Mouse (Mus musculus): ENCODE measurements around the gene Map2k3.

Gene Map2k3

DNA sequence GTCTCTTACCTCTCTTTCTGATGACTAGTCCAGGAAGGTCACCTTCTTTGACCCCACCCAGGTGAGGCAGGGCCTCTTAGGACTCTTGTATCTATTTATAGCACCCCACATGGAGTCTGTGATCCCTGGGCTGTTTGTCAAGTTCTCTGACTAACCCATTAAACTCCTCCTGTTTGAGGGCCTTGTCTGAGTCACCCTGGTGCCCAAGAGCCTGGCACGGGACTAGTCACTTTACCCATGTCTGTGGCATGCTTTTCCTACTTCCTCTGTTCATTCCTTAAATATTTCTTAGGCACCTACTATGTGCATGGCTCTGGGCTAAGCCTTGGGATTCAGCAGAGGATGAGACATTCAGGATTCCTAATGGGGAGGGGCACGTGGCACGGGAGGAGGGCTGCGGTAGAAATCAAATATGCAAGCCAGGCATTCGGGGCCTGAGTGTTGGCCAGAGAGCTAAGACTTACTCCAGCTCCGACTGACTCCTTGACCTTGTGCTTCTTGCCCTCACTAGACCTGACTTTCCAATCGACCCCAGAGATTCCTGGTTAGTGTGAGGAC is 1.0 kb upstream of the Map2k3 start:
- no peak for DNase-seq

DNA sequence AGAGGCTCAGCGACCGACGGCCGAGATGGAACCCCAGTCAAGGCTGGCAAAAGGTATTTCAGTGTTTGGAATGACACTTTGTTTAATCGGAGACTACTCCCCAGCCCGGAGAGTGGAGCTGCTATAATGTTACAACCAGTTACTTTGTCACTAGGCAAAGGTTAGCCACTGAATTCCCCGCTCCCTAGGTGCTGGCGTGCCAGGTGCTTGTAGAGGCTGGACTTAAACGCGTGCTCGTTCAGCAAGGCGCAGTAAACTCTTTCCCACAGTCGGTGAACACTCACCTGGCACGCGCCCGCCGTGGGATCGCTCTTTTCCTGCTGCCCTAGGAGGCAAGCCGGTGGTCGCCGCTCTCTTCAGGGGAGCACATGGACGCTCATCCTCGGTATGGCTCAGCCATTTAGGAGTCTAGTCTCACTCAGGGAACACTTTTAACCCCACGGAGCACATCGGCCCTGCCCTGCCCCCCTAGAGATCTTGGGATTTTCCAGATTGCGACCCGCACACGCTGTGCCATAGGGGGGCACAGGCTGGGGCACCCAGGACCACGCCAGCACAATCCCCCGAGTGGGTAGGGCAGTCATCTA is 458 bp upstream of the Map2k3 start:
- DNase-seq, result no peak

DNA sequence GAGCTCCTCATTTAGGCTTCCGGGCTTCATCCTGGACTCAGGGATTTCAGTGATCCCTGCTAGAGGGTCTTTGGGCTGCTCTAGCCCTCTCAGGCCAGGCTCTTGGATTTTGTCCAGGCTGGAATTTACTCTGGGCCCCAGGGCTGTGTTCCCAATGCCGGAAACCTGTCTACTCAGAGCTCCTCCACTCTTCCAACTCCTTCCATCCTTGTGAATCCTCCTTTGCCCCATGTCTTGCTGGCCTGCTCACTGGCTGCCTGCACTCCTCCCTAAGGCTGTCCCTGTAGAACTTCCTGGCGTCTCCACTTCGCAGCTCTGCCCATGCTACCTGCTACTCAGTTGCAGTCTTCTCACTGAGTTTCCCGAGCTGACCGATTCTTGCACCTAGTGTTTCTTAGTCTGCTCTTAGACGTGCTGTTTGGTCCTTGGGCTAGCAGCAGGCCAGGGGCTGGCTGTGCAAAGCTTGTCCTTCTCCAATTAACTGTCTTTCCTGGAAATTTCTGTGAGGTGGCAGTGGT is 729 bp downstream of the Map2k3 start:
- no peak for DNase-seq

DNA sequence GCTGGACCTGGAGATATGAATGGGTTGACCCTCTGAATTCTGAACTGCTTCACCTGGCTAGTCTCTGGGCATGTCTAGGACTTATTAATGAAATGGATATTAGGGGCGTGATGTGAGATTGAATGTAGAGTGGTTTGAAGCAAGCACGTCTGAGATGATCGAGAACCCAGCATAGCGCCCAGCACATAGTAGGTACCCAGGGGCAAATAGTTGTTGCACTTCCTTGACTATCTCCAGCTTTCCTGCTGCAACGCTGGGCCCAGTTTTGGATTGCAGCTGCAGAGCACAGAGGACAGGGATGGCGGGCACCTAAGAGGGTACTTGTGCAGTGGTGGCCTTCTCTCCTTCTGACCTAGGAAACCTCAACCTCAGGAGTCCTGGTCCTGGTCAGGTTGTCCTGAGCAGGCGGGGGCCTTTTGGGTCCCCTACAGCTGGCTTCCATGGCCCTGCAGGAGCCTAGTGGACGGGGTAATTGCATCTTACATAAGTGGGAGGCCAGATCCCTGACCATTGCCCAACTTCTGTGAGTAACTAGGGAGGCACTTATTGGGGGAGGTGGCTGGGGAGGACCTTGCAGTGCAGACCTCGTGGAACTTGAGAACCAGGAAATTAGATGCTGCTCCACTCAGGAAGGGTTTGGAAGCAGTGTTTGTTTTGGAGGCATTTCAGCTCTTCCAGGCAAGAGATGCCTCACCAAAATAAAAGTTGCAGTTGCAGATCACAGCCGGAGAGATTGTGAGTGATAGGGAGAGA is 1.5 kb downstream of the Map2k3 start:
- DNase-seq, result no peak

DNA sequence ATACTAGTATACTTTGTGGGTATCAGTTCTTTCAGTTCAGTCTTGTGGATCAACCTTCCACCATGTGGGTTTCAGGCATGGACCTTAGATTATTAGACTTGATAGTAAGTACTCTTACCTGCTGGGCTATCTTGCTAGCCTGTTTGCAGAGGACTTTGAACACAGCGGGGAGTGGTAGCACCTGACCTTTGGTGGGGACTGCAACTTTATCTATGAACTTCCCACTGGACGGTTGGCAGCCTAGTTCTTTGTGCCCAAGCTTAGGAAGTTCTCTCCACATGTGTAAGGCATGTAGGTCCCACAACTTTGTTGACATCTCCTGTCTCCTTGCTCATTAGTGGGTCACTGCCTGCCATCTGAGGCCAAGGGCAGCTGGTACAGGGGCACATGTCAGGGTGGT is 3.0 kb downstream of the Map2k3 start:
- DNase-seq, result no peak

DNA sequence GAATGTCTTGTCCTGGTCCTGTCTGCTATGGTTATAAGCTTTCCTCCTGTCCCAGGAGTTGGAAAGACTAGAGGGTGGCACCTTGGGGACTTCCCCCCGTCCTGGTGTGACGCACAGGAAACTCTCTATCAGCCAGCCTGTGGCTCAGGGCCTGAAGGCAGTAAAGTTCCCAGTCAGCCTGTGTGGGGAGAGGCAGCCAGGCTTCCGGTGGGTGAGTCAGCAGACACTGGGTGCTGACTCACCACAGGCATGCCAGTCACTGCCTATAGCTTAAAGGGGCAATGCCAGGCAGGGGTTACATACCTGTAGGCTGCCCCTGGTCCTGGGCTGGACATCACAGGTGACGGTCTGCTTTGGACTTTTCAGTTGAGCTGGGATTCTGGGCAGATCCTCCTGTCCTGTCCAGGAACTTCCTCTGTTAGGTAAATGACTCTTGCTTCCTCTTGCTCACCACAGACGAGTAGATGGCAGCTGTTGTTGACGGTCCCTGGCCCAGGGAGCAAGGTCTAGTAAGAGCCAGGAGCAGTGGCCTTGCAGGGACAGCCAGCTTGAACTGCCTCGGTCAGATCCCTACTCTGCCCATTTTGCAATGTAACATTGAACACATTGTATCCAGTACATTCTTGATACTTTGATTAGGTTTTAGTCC is 3.6 kb downstream of the Map2k3 start:
- peak; percentile 73 for DNase-seq

DNA sequence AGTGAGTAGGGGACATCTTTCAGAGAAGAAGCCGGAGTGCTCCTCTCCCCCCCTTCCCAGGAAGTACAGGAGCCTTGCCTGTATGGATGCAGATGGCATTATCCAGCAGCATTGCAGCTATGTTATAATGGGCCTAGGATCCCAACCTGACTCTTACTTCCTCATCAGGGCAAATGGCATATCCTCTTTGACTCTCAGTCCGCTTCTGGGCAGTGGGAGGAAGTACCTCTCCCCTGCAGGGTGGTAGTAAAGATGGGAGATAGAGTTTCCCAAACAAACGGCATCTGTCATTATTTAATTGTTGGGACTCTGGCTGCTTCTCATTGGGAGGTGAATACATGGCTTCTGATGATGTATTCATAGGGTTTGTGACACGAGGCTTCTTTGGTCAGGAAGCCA is 4.1 kb downstream of the Map2k3 start:
- no peak for DNase-seq

DNA sequence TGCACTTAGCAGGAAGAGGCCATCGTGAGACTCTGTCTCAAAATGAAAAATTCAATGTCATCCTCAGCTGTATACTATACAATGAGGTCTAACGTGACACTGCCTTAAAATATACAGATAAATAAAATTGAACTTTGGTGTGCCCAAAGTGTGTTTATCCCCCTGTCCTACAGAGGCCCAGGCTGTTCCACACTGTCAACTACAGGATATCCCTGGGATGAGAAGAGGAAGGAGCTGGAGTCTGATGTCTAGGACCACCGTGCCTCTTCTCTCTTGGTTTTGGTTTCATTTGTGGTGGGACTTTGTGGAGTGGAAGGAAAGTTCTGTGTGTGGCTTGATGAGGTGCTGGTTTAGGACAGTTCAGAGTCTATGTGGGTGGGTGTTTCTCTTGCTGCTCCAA is 5.8 kb downstream of the Map2k3 start:
- no peak for DNase-seq

DNA sequence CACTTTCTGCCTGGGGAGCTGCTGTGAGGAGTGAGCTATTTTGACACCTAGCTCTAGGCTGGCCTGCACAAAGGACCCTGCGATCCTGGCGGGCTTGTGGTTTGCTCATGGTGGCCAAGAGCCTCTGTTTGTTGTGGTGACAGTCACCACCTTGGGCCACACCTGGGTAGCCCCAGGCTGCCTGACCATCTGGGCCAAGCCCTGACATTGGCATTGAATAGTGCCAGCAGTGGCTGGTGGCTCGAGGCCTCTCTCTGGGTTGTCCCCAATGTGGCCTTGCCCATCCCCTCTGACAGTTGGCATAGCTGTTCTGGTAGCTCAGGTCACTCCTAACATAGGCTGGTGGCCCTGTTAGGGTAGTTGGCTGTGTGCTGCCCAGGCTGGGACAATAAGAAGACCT is 7.7 kb downstream of the Map2k3 start:
- no peak for DNase-seq

DNA sequence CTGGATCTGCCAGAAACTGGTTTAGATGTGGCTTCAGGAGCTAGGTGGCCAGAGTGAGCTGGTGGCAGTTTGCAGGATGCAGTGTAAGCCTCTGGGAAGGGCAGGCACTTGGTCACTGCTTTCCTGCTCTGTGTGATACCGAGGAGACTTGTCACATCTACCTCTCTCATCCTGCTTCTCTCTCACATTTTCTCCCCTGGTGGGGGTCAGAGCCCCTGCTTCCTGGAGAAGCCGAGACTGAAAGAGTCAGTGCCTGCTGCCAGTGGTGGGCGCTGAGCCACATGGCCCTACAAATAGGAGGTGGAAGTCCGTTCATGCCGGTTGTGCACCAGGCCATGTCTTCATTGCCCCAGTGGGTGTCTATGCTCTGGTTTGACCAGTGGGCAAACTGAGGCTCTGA is 8.7 kb downstream of the Map2k3 start:
- no peak for DNase-seq

DNA sequence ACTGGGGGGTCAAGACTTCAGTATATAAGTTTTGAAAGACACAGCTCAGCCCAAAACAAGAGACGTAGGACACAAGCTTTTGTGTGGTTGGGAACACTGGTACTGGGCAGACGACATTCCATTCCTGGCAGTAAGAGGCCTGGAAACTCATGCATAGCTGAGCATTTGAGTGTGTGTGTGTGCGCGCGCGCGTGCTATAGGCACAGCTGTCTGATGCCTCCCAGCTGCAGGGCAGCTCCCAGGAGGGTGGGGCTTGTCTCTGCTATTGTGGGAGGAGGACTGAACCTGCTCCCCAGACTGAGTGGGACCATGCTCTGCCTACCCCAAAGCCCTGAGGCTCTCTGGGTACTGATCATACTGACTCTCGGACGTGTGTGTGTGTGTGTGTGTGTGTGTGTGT is 9.5 kb downstream of the Map2k3 start:
- no peak for DNase-seq

DNA sequence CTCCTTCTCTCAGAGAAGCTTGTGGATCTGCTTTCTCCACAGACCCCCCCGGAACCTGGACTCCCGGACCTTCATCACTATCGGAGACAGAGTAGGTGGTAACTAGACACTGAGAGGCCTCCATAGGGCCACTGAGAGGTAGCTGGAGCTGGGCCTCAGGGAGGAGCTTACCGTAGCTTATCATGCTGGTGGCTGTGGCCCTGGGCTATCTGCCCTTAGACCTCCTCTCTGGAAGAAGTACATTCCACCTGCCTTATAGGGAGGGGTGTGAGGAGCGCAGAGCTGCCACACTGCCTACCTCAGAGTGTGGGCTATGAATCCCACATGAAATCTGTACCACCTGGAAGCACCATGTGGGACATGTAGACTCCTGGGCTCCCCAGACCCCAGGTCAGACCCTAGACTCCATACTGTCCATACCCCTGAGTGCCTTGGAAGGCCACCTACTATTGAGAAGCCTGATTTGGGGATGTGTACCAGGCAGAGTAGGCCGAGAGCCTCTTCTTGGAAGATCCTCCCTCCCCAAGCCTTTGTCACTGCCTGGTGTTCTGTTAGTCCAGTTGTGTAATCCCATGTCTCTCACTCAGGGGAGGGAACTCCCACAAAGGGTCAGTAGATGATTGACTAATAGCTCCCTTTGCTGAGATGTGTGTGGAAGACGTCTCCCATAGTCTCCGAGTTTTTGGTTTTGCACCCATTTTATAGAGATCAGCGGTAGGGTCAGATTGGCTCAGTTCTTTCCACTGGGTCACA is 10.6 kb downstream of the Map2k3 start:
- DNase-seq, result no peak

DNA sequence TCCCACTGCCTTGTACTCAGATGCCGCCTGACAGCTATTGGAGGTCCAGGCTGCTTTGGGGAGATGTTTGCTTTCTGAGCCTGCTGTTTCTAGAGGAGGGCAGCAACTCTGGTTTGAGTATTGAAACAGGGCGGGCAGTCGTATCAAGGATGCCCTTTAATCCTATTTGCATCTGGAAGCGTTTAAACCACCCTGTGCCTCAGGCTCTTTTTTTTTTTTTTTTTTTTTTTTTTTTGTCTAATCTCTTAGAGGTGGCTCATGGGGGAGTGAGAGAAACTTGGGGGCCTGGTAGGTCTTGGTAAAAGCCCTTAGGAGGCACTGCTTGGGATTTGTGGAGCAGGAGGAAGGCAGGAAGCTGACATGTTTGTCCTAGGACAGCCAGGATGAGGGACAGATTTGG is 13.2 kb downstream of the Map2k3 start:
- no peak for DNase-seq

DNA sequence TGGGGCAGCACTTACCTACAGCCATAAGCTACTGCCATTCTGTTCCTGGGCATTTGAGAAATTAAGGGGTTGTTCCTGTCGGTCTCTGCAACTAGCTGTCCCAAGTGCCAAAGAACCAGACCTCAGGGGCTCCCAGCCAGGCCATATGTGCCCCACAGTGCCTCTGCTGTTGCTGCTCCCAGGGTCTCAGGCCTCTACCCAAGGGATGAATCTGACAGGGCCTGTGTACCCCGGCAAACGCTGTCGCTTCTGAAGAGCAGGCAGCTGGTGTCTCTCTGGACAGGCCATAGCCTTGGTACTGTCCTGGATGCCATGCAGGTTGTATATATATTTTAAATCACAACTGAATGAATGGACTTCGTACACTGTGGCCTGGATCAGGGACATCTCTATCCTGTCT is 20.1 kb downstream of the Map2k3 start:
- no peak for DNase-seq

DNA sequence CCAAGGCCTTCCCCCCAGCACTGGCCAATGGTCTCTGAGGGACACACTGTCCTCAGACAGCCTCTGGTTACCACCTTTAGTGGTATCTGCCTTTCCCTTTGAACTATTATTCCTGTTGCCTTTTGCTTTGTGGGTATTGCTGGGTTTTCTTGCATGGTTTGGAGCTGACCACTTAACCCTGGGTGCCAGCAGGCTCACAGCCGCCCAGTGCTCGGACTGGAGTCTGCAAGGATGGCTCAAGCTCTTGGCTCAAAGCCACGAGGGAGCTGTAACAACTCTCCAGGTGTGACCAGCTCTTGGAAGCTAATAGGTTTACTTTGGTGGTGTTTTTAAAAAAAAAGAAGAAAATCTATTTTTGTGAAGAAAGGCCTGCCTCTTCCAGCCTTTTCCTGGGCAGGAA is 20.5 kb downstream of the Map2k3 start:
- DNase-seq, result no peak

DNA sequence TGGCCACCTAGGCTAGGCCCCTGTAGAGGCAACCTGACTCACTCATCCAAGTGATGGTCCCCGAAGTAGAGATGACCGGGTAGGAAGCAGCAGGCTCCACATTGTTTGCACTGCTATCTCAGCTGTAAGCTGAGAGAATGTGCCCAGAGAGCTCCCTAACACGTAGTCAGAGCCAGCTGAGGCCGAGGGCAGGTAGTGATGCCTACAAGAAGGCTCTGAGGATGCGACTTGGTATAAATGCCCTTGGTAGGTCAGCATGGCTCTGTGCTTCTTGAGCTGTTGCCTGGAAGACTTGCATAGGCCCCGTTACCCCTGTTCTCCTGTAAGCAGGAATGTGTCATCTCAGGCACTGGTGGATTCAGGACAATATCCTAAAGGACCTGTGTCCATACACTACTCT is 21.2 kb downstream of the Map2k3 start:
- no peak for DNase-seq

DNA sequence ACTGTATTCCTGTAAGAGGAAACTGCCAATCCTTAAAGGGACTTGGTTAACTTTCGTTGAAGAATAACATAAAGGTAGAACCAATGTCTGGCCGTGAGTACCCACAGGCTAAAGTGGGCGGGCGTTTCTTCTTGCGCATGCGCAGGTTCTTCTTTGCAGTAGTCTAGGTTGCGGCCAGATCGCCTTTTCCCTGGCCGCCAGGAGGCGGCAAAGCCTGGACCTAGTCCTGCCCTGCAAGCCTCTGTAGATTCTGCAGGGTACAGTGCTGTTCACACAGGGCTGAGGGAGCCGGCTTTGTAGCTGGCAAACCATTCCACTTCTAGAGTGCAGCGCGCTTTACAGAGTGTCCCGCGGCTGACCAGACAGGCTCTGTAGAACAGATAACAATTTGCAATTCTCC is 22.0 kb downstream of the Map2k3 start:
- peak; percentile 90 for DNase-seq

DNA sequence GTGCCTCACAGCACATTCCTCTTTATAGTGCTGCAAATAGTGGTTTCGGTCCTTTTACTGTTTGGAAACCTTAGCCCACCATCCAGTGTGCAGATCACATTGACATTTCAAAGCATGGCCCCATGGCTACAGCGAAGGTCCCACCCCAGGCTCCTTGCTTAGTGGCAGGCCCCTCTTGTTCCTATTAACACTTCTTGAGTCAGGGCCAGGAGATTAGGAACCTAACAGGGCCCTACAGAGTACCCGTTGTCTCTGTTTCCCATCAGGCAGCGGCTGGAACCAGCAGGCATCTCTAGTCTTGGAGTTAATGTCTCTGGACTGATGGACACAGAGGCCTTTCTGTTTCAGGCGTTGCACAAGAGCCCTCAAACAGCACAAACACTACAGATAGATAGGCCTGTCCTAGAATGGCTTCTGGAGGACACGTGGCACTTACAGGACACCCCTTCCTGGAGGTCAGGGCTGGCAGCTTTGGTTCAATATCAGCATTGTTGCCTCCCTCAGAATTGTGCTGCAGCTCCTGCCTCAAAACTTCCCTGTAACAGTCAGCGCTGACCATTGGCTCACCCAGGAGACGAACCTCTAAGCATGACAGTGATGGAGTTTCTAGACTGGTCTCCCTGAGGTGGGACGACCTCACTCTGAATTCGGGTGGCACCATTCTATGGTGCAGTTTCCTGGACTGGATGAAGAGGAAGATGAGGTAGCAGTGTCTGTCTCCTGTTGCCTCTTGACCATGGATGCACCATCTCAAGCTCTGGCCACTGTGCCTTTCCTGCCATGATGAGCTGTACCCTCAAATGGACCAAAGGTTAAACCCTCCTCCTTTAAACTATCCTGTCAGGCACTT is 22.6 kb downstream of the Map2k3 start:
- DNase-seq, result peak; percentile 30

DNA sequence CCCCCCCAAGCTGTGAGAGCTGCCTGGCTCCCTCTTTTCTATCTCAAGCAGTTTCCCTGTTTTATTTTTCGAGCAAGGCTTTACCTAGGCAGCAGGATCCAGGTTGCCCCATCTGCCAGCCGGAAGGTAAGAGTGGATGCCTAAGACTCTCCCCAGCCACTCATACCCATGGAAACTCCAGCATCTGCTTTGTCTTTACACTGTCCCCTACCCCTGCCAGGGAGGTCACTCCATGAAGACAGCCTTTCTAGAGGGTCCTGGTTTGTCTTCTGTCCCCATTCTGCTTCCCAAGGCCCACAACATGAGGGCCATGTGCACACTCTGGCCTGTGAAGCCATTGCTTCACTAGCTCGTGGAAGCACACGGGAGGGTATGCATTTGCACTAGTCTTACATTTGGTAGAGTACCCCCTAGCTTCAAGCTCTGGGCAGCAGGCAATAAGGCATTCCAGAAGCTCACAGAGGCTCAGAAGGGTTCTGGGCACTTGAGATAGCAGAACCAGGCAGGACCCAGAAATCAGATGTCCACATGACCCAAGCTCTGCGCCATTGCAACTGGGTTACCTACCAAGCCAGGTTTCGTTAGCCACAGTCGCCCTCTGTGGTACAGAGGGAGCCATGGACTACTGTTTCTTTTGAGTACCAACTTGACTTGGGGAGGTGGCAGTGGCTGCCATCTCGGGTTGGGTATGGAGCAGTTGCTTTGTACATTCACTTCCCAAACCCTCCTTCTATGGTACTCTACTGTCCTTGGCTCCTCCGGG is 24.0 kb downstream of the Map2k3 start:
- no peak for DNase-seq

DNA sequence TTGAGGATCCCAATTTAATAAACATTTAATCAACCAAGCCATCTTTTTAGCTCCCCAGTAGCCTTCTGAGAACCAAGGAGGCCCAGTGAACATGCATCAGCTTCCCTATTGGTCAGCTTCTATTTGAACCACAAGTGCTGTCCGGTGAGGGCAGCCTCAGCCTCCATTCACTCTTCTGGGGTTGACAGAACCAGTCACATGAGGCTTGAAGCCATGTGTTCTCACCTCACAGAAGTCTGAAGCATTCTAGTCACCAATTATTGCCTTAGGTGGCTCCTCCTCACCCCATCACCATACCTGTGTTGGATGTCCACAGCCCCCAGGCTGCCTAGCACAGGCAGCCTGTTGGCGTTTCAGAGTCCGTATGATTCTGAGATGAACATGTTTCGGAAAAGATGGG is 27.1 kb downstream of the Map2k3 start:
- no peak for DNase-seq

DNA sequence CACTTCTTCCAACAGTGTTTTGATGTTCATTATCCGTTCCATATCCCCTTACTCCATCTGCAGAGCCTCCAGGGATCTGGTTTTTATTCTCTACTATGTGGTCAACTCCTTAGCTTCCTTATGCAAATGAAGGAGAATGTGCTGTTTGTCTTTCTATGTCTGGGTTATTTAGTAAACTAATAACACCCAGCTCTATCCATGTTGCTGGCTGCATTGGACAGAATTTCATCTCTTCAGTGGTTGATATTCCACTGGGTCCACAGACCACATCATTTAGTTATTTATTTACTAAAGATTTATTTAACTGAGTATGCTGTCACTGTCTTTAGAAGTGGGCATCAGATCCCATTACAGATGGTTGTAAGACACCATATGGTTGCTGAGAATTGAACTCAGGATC is 29.3 kb downstream of the Map2k3 start:
- no peak for DNase-seq
